Mouse (Mus musculus) cerebellum, adult 2 months (tissue): Measurements from ENCODE around the gene Col7a1.

Source experiments
- CTCF ChIP-seq: fragments of 200-500 bp; IDR thresholded peaks from 2 replicates; pipeline ENCODE4 v1.5.1; 2011; ENCODE audit warnings: low read depth, mild to moderate bottlenecking, control low read depth, low read length, moderate library complexity, borderline replicate concordance; ENCODE audit not compliant: insufficient read depth
- POLR2A ChIP-seq: fragments of 200-500 bp; IDR thresholded peaks from 2 replicates; pipeline ENCODE4 v1.6.1; 2011; ENCODE audit warnings: low read length, control low read depth, borderline replicate concordance; ENCODE audit not compliant: insufficient read depth

- TF ChIP-seq POLR2A (no peak), CTCF (no peak)
Observed at GRCm38 (mm10) chr9:109031001-109031400, 77.6 kb downstream of the Col7a1 start.
